Mouse (Mus musculus) frontal cortex, postnatal 10 days (tissue): ENCODE data around the gene Rassf1.
A peak's percentile ranks its signal among the peaks of the same experiment; 100 is the strongest.

ENCODE experiments used
- DNase-seq, 2 experiments: peaks; one replicate each; pipeline ENCODE4 v3.0.0; 2022; ENCODE audit warnings: low spot score in 2 of 2, mixed read lengths in 1 of 2

Gene Rassf1

DNA sequence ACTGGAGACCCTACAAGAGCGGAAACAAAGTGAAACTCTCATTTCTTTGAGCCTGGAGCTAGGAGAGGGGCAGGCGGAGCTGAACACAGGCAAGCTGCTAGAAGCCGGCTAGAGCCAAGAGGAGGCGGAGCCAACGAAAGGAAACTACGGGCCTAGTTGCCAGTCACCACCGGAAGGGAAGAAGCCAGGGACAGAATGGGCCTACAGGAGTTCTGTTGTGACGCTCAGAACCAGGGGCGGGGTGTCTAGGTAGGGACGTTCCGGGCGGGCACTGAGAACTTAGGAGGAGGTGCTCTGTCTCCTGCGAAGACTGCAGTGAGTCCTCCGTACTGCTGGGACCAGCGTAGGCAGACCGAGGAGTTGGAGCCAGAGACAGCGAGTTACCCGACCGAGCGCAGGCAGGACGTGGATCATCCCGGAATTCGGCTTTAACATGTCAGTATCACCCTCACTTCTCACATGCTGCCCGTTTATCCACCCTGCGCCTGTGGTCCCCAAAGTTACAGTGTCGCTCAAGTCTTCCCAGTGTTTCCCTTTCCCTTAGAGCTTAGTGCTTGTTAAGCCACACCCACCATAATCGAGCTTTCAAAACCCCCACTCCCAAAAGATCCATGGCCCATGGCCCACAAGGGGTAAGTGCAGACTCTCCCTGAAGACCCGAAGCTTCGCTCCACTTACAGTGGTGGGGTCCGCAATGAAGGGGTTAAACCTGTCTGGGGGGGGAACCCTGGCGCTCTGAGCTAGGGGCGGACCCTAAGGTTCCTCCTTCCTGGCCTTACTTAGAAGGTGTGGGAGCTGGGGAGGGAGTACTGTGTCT, 29.4 kb downstream of the Rassf1 start, which contains the start of gene Hyal3:
Gene Hyal3, plus strand, starts transcription at position 318 of the 817 bp plus-strand sequence.
- peak; percentile 81 to 85 for DNase-seq

DNA sequence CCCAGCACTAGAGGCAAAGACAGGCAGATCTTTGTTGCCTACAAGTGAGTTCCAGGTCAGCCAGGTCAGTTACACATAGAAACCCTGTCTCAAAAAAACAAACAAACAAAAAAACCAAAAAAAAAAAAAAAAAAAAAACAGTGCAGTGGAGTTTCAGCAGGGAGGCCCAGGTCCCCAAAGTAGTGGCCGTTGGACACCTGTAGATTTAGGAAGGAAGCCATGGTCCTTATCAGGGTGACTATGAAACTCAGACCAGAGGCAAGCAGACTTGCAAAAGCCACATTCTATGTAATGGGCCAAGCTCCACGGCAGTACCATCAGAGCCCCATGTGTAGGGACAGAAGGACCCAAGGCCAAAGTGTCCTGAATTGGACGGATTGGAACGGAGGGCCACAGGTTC, 30.2 kb downstream of the Rassf1 start:
- no peak for DNase-seq

DNA sequence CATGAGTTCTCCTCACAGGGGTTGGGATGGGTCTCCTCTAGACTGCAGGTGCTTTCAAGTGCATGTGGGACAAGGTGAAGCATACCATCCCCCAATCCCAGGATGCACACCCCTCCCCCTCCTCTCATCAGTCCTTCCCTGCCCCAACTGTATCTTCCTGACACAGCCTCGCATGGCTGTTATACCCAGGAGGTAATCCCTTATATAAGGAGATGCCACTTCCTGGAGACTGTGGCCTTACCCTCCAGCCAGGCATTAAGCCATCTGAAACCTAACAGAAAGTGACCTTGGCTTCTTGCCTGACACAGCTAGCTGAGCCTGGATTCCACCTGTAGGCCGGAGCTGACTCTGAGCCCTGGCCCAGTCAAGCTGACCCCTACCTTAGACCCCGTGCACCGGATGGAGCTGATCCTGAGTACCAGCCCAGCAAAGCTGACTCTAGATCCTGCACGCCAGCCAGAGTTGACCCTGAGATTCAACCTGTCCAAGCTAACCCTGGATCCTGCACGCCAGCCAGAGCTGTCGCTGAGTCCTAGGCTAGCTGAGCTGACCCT, 31.2 kb downstream of the Rassf1 start:
- no peak for DNase-seq

DNA sequence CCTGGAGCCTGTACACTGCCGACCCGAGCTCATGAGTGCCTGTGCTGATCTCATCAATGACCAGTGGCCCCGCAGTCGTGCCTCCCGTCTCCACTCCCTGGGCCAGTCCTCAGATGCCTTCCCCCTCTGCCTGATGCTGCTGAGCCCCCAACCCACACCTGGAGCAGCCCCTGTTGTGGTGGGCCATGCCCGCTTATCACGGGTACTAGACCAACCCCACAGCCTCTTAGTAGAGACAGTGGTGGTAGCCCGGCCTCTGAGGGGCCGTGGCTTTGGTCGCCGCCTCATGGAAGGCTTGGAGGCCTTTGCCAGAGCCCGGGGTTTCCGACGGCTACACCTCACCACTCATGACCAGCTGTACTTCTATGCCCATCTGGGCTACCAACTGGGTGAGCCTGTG, 31.8 kb downstream of the Rassf1 start:
- no peak for DNase-seq

DNA sequence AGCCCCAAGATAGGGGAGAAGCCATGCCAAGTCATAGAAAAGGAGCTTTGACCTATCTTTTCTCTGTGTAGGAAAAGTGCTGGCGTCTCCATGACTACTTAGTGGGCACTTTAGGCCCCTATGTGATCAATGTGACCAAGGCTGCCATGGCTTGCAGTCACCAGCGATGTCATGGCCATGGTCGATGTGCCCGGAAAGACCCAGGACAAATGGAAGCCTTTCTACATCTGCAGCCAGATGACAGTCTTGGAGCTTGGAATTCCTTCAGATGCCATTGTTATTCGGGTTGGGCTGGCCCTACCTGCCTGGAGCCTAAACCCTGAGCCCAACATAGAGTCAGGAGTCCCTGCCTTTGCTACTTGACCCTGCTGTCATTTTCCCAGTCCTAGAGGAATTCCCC, 35.1 kb downstream of the Rassf1 start:
- no peak for DNase-seq

DNA sequence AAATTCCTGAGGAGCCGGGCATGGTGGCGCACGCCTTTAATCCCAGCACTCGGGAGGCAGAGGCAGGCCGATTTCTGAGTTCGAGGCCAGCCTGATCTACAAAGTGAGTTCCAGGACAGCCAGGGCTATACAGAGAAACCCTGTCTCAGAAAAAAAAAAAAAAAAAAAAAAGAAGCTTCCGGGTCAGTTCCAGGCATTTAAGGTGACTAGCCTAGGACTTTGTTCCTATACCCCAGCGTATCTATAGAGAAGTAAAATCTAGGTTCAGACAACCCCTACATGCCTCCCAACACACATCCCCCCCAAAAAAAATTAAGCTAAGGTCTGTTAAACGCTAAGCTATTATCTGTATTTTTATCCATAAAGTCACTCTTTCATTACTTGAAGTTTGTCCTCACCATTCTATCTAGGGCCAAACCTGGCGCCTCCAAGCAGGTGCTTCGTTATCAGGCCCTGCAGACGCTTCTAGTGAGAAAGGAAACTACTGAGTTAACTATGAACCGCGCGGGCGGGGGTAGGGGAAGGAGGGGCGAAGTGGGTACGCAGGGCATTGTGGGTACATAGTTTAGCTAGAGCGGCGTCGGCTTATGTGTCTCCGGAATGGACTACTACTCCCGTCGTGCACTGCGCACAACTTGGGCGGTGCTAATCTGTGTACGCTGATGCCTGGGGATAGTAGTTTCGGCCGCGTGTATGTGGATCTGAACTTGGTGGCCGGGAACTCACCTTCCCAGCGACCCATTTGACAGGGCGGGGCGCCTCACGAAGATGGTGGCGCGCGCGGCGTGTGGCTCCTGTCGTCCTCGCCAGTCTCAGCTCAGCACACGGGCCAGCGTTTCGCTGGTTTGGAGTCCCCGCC, 35.8 kb downstream of the Rassf1 start, which contains the start of gene Ifrd2:
Gene Ifrd2, plus strand, starts transcription at position 669 of the 859 bp plus-strand sequence.
- DNase-seq = peak; percentile 97 to 98

DNA sequence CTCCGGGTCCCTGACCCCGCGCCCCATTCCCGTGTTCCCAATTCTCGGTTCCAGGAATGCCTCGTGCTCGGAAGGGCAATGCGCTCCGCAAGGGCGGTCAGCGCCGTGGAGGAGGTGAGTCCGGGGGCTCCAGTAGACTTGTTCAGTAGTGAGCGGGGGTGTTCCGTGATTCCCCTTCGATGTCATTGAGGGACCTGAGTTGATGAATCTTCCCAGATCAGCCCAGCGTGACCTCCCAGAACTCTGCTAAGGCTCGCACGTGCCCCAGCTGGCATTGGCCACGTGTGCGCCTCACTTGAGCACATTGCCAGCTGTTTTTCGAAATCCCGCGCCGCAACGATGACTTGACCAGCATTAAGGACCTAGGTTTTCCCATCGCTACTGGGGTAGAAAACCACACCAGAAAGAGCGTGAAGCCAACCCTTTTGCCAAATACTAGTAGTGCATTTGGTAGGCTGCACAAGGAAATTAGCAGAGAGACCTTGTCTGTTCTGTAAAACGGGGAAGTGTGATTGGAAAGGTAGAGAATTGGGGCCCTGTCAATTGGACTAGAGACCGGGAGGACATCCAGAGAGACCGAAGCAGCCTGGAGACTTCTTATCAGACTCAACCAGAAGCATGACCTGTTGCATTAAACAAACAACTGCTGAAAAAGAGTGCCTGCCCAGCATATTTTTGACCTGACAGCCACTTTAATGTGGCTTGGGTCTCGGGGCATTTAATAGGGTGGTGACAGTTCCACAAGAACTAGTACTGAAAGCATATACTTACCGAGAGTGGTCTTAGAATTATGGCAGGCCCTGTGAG, 36.7 kb downstream of the Rassf1 start:
- DNase-seq = peak in 1 of 2 experiments; percentile 48

DNA sequence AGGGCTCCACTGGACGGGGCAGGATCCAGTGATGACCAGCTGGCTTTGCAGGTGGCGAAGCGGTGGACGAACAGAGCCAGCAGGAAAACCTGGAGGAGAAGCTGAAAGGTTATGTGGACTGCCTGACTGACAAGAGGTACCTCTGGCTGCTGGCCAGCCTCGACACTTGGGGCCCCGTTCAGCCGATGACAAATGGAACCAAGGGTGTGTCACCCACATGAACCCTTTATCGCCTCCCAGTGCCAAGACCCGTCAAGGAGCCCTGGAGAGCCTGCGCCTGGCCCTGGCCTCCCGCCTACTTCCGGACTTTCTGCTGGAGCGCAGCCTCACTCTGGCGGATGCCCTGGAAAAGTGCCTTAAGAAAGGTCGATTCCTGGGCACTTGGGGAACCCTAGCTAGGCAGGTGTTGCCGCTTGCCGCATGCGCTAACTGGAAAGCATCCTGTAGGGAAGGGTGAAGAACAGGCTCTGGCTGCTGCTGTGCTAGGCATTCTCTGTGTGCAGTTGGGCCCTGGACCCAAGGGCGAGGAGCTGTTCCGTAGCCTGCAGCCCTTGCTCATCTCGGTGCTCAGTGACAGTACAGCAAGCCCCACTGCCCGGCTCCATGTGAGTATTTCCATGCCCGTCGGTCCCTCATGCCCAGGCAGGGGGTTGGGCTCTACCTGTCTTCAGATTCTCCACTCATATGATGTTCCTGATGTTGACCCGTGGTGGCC, 38.9 kb downstream of the Rassf1 start:
- no peak for DNase-seq

DNA sequence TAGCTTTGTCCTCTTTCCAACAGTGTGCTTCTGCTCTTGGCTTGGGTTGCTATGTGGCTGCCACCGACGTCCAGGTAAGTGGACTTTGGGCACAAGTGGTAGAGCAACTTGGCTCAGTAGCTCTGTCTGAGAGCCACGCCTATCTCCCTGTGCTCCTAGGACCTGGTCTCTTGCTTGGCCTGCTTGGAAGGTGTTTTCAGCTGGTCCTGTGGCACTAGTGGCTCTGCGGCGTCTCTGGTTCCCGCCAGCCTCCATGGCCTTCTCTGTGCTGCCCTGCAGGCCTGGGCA, 39.4 kb downstream of the Rassf1 start:
- DNase-seq = no peak

DNA sequence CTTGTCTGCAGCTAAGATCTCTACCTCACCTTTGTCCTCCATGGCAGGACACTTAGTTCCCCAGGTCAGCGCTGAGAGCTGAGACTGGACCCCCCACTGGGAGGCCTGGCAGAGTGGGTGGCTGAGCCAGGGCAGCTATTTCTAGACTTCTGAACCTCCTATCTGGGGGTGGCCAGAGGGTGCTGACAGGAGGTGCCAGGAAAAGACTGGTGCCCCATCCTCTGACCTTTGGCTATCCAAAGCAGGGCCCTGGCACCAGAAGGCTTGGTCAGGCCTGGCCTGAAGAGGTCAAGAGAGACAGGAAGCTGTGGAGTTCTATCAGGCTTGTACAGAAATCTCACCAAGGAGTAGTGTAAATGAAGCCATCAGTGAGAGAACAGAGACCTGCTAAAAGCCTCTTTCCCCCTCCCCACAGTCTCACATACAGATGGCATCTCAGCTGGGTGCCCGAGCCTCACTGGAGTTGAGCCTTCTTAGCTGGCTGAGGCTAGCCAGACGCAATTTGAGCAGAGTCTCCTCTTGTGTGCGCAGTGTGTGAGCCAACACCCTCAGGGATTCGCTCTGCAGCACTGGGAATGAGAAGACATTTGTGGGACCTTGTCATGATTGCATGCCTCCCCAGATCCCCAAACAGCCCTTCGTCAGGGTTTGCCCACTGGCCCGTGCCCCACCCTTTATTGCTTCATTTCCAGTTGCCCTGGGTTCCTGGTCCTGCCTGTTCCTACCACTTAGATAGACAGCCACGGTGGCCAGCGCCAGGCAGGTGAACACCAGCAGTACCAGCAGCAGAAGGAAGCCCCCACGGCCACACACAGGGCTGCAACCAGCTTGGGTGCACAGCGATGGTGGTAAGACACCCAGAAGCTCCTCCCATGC, 42.0 kb downstream of the Rassf1 start:
- no peak for DNase-seq

DNA sequence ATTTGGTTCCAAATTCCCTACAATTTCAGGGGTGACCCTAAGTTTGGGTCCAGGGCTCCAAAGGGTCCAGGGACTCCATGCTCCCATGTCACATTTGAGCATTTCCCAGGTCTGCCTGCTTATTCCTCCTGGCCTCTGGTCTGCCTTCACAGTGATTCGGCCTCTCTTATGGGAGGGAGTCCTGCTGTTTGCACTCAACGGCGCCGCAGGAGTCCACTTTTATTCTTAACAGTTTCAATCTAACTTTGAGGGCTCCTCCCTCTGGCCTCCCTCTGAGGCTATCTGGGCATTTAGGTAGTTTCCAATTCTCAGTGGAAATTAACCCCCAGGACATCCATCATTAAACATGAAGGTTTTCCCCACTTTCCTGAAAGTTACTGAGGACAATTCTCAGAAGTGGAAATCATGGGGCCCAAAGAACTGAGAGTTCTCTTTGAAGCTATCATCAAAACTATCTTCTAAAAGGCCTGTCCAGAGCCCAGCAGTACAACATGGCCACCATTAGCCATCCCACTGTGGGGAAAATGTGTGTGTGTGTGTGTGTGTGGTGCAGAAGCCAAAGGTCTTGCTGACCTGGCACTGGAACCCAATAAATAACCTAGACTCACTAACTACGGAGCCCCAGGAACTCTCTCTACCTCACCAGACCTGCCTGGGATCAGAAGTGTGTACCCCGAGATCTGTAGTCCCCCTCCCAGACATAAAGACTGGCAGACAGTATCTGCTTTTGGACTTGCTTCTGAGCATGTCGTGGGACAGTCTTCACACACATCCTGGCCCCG, 43.1 kb downstream of the Rassf1 start:
- no peak for DNase-seq

DNA sequence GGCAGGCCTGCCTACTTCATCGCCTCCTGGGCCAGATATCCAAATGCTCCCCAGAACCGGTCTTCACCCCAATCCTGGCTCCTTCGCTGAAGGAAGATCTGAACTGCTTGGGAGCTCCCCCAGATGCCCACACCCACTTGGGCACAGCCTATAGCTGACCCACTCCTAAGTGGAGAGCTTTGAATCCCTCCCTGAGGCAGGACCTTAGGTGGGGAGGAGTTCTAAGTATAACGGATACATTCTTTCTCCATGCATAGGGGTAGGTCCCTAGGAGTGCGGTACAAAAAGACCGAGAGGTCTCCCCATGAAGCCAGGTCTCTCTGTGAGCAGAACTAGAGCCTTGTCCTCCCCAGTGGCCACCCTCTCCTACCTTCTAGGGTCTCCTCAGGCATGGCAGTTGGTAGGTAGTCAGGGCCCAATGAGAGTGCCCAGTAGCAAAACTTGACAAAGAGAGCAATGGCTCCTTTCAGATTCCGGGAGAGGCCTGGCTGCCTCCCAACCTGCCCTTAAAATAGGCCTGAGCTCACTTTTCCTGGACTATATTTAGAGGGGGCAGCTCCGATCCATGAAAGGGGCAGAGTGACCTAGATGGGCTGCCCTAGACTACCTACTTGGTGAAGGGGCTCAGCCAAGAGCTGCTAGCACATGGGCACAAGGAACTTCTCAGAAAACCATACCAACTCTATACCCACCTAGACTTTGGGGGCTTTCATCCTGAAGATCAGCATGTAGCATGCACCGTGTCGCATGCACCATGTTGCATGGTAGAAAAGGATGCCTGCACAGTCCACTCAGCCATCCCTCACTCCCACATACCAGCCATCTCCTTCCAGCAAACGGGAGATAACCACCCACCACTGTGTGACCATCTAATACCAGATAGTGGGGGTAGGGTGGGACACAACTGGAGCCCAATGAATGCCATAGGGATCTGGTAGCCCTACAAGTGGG, 45.5 kb downstream of the Rassf1 start:
- DNase-seq = no peak

DNA sequence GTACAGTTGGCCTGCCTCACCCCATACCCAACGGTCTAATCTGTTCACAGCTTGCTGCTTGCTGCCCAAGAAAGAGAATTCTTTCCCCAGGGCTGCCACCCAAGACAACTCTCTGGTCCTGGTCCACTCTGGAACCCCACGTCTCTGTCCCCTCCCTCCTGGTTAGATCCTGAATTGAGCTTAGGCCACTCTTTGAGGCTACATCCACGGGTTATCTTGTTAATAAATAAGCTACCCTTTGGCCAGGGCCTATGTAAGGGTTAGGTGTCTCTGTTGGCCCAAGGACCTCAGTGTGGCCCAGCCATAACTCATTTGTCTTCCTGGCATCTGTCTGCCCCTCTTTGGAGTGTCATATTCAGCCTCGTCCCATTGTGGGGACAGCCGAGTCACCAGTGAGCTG, 47.0 kb downstream of the Rassf1 start:
- no peak for DNase-seq

DNA sequence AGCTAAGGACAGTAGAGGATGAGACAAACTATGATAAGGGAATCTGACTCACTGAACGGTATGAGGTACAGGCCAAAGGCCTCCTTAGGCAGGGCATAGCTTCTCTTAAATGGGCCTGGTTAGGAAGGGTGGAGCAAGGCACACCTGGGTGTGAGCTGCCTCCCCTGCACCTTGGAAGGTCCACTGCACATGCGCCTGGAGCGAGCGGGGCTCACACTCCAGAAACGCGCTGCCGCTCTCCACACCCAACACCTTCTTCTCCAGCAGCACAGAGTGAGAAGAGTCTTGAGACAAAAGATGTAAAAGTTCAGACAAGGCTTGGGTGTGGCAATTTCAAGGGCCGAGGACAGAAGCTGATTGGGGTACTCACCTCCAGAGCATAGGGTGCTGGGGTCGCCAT, 48.1 kb downstream of the Rassf1 start:
- no peak for DNase-seq

DNA sequence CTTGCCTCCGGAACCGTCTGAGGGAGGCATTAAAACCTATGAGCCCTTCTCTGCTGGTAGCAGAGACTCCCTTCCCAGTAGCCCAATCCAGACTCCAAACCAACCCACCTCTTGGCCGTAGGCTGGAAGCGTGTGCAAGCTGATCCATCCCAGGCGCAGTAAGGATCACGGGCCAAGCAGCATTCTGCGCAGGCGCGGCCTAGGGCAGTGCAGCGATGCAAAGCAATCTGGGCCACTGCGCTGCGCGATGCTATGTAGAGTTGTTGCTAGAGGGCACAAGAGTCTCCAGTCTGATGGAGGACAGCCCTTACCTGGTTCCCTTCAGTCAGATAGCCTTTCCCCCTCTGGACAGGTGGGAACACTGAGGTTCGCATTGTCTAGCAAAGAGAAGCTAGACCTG, 48.5 kb downstream of the Rassf1 start:
- DNase-seq = no peak

DNA sequence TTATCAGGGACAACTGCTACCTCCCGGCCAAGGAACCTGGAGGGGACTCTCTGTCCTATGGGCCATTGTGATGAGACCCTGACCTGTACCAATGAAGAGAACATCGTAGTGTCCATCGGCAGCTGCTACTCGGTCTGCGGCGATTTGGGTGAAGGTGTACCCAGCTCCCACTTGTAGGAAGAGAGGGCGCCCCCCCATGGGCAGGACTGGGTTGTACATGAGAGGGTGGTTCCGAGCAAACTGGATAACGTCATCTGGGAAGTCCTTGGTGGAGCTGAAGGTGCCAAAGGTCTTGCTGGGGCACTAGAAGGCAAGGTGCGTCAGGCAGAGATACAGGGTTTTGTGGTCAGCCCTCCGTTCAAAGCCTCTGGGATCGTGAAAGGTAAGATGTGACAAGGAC, 49.4 kb downstream of the Rassf1 start:
- no peak for DNase-seq

DNA sequence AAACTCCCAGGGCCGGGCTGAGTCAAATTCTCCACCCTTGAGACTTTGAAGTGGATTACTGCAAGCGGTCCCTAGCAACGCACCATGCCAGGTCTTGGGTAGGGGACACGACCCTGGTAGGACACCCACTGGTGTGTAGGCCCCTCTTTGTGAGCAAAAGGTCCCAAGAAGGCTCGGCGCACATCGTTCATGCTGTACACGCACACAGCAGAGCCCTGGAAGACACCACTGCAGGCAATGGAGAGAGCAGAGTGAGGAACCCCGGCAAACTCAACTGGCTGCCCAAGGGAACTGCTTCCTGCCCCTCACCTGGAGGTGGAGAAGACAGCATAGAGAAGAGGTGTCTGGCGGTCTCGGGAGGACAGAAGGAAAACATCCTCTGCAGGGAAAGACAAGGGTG, 49.9 kb downstream of the Rassf1 start:
- DNase-seq = no peak

DNA sequence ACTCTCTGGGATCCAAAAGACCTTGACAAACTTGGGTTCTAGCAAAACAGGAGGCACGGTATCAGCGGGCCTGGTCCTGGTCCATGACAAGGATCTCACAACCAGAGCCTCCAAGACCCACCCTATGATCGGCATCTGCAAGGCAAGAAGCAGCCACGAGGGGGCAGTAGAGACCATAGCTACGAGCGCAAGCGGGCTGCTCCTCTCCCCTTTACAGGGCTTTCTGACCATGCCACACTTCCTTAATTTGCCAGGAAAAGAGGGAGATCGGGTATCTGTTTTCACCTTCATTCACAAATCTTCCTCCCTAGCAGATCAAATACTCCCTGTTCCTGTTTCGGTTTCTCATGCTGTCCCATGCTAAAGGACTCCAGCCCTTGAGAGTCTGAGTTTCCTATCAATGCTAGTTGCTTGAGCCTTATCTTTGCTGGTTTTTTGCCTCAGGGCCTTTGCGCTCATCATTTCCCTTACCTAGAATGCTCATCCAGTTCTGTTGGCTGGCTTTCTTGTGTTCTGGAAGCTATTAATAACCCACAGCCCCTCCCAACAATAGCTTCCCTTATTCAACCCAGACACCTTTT, 50.8 kb downstream of the Rassf1 start:
- peak; percentile 78 to 91 for DNase-seq
